Mouse (Mus musculus) C2C12 (cell line): Measurements from ENCODE around the gene Ndufb2. TPM values are rescaled to one million over a fixed set of nuclear protein-coding genes. Genes with fewer than 3 reads are reported as not detected.

Experiments
- H3K27me3 ChIP-seq: one replicate; pipeline ENCODE4 v1.6.1; 2011; ENCODE audit not compliant: control insufficient read depth, insufficient read depth, insufficient read length
- H3K36me3 ChIP-seq: one replicate; pipeline ENCODE4 v1.6.1; 2011; ENCODE audit not compliant: control insufficient read depth, insufficient read depth
- H3K4me3 ChIP-seq: one replicate; pipeline ENCODE4 v1.5.1; 2011; ENCODE audit warnings: mild to moderate bottlenecking, control low read depth; ENCODE audit not compliant: poor library complexity, insufficient read depth, severe bottlenecking
- H3K79me2 ChIP-seq: one replicate; pipeline ENCODE4 v1.6.1; 2011; ENCODE audit not compliant: control insufficient read depth, insufficient read depth
- H3K79me3 ChIP-seq: one replicate; pipeline ENCODE4 v1.6.1; 2011; ENCODE audit warnings: low read depth, control low read depth
- H3ac ChIP-seq: one replicate; pipeline ENCODE3; 2011; ENCODE audit warnings: low read depth; ENCODE audit not compliant: control insufficient read depth, insufficient read length
- CEBPB ChIP-seq: IDR thresholded peaks from one replicate; pipeline ENCODE4 v1.6.1; 2011; ENCODE audit warnings: low read depth, mild to moderate bottlenecking, control low read depth, moderate library complexity
- CTCF ChIP-seq: IDR thresholded peaks from one replicate; pipeline ENCODE4 v1.5.1; 2011; ENCODE audit not compliant: control insufficient read depth, insufficient read depth, insufficient read length
- FOSL1 ChIP-seq: IDR thresholded peaks from one replicate; pipeline ENCODE4 v1.8.0; 2011; ENCODE audit warnings: mild to moderate bottlenecking, low read length; ENCODE audit not compliant: poor library complexity, insufficient read depth, severe bottlenecking
- MAX ChIP-seq: IDR thresholded peaks from one replicate; pipeline ENCODE4 v1.6.1; 2011; ENCODE audit warnings: mild to moderate bottlenecking, control low read depth
- MYOD1 ChIP-seq: IDR thresholded peaks from one replicate; pipeline ENCODE4 v1.6.1; 2011; ENCODE audit warnings: low read depth; ENCODE audit not compliant: control insufficient read depth, insufficient read length
- MYOG ChIP-seq: IDR thresholded peaks from one replicate; pipeline ENCODE4 v1.6.1; 2011; ENCODE audit not compliant: control insufficient read depth, insufficient read length; ENCODE audit errors: extremely low read depth
- USF1 ChIP-seq: IDR thresholded peaks from one replicate; pipeline ENCODE4 v1.6.1; 2011; ENCODE audit warnings: low read depth, mild to moderate bottlenecking, control low read depth, moderate library complexity
- polyA plus RNA-seq: library from polyadenylated mRNA; unstranded; fragments of >200 nt; fragmentation: generic; extraction: Trizol; gene quantifications from one replicate; pipeline ENCODE4 v1.2.1, GENCODE M21; 2012; ENCODE audit warnings: missing spikeins

Ndufb2 gene
- polyA plus RNA-seq, 1 experiment: 243 TPM

- Histone ChIP-seq H3ac (no peak within 1 kb of the TSS), H3K79me2 (no peaks in the 10 kb centered on the region), H3K36me3 (peaks cover 16% of the 10 kb centered on the region), H3K79me3 (no peaks in the 10 kb centered on the region), H3K27me3 (no peaks in the 10 kb centered on the region), H3K4me3 (no peak within 1 kb of the TSS)
- no peak for TF ChIP-seq USF1
- TF ChIP-seq CEBPB: no peak
- no peak for TF ChIP-seq FOSL1
- no peak for TF ChIP-seq CTCF
- TF ChIP-seq MYOD1: no peak
- no peak for TF ChIP-seq MYOG
- no peak for TF ChIP-seq MAX
Observed at GRCm38 (mm10) chr6:39585517-39585916, 6.9 kb upstream of the Ndufb2 start, which contains the start of gene Gm42420. Gene Gm42420, plus strand, starts transcription at chr6:39585753.

- TF ChIP-seq FOSL1 (no peak), CEBPB (no peak), CTCF (no peak), USF1 (no peak), MYOD1 (no peak), MAX (no peak), MYOG (no peak)
- Histone ChIP-seq H3K79me3 (peaks cover 14% of the 10 kb centered on the region), H3K27me3 (no peaks in the 10 kb centered on the region), H3K36me3 (peaks cover 17% of the 10 kb centered on the region), H3K79me2 (peaks cover 29% of the 10 kb centered on the region), H3K4me3 (no peak overlapping the region), H3ac (no peak overlapping the region)
Observed at GRCm38 (mm10) chr6:39591481-39591880, 893 bp upstream of the Ndufb2 start.

- no peaks in the 10 kb centered on the region for H3K27me3 ChIP-seq
Observed at GRCm38 (mm10) chr6:39600851-39601250, 8.5 kb downstream of the Ndufb2 start.

GRCm38 (mm10) chr6:39601828-39602227 lies 9.5 kb downstream of the Ndufb2 start:
- H3K79me3 ChIP-seq: no peaks in the 10 kb centered on the region
- TF ChIP-seq FOSL1 (no peak), CTCF (no peak), USF1 (no peak), CEBPB (no peak), MYOG (no peak), MAX (no peak), MYOD1 (no peak)
- no peaks in the 10 kb centered on the region for H3K79me2 ChIP-seq
- H3K27me3 ChIP-seq: no peaks in the 10 kb centered on the region
- H3K36me3 ChIP-seq: peaks cover 49% of the 10 kb centered on the region
- H3ac ChIP-seq: no peak overlapping the region
- H3K4me3 ChIP-seq: no peak overlapping the region

More at GRCm38 (mm10) chr6:39600851-39601250, 8.5 kb downstream of the Ndufb2 start:
- no peak for TF ChIP-seq MYOG
- TF ChIP-seq FOSL1: no peak
- TF ChIP-seq USF1: no peak
- TF ChIP-seq CEBPB: no peak
- TF ChIP-seq MAX: no peak
- TF ChIP-seq CTCF: no peak
- TF ChIP-seq MYOD1: no peak
- Histone ChIP-seq H3K36me3 (peaks cover 57% of the 10 kb centered on the region), H3K79me2 (no peaks in the 10 kb centered on the region), H3K79me3 (no peaks in the 10 kb centered on the region), H3K4me3 (no peak overlapping the region), H3ac (no peak overlapping the region)

DNA sequence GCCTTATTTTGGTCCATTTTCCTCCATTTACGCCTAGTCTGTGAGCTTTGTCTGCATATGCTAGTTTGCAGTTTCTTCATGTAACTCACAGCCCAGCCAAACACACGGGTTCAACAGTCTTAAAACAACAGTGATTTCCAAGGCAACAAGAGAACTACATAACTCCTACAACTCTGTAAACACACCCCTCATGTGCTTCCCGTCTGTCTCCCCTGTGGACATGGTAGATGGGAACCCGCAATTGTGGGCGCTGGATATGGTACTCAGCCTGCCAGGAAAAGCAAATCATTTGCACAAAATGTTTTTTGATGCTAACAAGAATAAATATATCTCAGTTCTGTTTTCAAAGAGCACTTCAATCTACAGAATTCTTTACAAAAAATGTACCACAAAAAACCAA lies 12.2 kb downstream of the Ndufb2 start:
- Histone ChIP-seq H3K4me3 (no peak overlapping the region), H3K79me2 (no peaks in the 10 kb centered on the region), H3ac (no peak overlapping the region), H3K27me3 (no peaks in the 10 kb centered on the region), H3K79me3 (no peaks in the 10 kb centered on the region), H3K36me3 (peaks cover 22% of the 10 kb centered on the region)
- no peak for TF ChIP-seq USF1
- TF ChIP-seq MYOG: no peak
- TF ChIP-seq MYOD1: no peak
- no peak for TF ChIP-seq MAX
- TF ChIP-seq FOSL1: no peak
- TF ChIP-seq CEBPB: no peak
- no peak for TF ChIP-seq CTCF

DNA sequence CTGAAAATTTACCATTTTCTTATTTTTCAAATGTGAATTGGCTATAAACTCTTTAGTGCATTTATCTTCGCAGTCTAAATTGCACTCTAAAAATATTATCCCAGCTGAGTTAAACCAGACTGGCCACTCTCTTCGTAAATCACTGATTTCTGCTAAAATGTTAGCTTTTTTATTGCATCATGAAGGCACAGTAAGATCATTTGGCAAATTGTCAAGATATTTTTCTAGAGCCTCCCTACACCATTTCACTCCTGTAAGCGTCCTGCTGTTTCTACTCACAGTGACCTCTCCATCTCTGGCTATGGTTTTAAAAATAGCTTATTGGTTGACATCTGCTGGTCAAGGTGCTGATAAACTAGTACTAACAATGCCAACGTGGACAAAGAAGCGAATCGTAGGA lies 13.7 kb downstream of the Ndufb2 start:
- H3K27me3 ChIP-seq: no peaks in the 10 kb centered on the region
- H3ac ChIP-seq: no peak overlapping the region
- H3K4me3 ChIP-seq: no peak overlapping the region
- TF ChIP-seq FOSL1 (no peak), MYOD1 (no peak), MYOG (no peak), CEBPB (no peak), USF1 (no peak), CTCF (no peak), MAX (no peak)
- H3K36me3 ChIP-seq: peaks cover 9% of the 10 kb centered on the region
- H3K79me3 ChIP-seq: no peaks in the 10 kb centered on the region
- no peaks in the 10 kb centered on the region for H3K79me2 ChIP-seq
